Mouse (Mus musculus) thymus, adult 2 months (tissue): ENCODE results near the gene Erich6b.

ENCODE experiments used
- CTCF ChIP-seq: fragments of 200-500 bp; IDR thresholded peaks from 2 replicates; pipeline ENCODE4 v1.5.1; 2012; ENCODE audit warnings: mild to moderate bottlenecking, control low read depth, low read length, moderate library complexity, borderline replicate concordance; ENCODE audit not compliant: control insufficient read depth, poor library complexity, insufficient read depth; ENCODE audit errors: extremely low read depth
- POLR2A ChIP-seq: fragments of 200-500 bp; IDR thresholded peaks from 2 replicates; pipeline ENCODE4 v1.6.1; 2012; ENCODE audit warnings: mild to moderate bottlenecking, low read length, control low read depth, moderate library complexity; ENCODE audit not compliant: control insufficient read depth, poor library complexity, insufficient read depth; ENCODE audit errors: extremely low read depth

DNA sequence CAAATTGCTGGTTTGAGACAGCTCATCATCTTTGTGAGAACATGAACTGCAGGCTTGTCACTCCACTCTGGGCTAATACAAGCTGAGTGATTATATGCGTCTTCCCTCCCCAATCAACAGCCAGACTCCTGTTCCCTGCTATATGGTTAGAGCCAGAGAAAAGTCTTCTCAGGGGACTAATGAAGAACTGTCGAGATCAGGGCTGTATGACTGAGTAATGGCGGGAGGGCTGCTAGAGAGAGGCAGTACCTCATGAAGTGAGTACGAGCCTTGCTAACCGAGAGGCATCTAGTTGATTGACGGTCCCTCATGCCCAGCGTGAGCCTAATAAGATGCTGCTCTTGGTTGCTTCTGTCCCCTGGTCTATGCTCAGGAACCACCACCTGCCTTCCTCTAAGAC lies 19.1 kb upstream of the Erich6b start:
- TF ChIP-seq POLR2A (no peak), CTCF (no peak)
